Mouse (Mus musculus): ENCODE results near the gene Fchsd2. TPM values are rescaled to one million over a fixed set of nuclear protein-coding genes. Genes with fewer than 3 reads are reported as not detected.
A peak's percentile ranks its signal among the peaks of the same experiment; 100 is the strongest.

Fchsd2 gene
- 14.2 and 14.4 TPM in 2 replicates for polyA plus RNA-seq (2014; fragmentation: Nextera tagmentation; extraction: Ambion mirVana)

DNA sequence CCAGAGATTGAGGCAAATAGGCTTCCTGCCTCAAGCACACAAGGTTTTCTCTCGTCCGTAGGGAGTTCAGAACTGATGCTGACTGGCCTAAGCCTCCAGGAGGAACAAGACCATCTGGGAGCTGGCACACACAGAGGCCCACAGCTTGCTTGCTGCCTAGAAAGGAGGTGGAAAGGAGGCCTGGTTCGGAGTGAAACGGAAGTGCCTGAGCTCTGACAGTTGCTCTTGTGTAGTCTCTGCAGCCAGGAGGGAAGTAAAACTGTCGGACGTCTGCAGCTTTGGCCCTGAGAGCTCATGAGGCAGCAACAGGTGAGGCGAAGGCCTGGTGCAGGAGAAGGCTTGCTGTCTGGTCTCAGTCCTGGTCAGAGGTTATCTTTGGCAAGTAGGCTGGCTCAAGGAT lies at the start of gene Fchsd2:
Gene Fchsd2, plus strand, starts transcription at position 246 of the 400 bp plus-strand sequence.
- no peak within 1 kb of the TSS for H3K4me2 ChIP-seq
- H3K4me3 ChIP-seq (ENCODE audit: low read depth, low read length), result no peak within 1 kb of the TSS
- DNase-seq (ENCODE audit: low spot score) (no peak), ATAC-seq (replicated peaks; ENCODE audit: low FRiP score) (no peak)
- no peak within 1 kb of the TSS for H3K27ac ChIP-seq (ENCODE audit: low read depth, low read length)
- no peak within 1 kb of the TSS for H3K9ac ChIP-seq (ENCODE audit: low read depth, low read length)
- no peaks in the 10 kb centered on the region for H3K27me3 ChIP-seq (replicated peaks; ENCODE audit: control insufficient read depth, insufficient read depth, low read length)
- H3K9me3 ChIP-seq (ENCODE audit: control insufficient read depth, low read length), result no peaks in the 10 kb centered on the region
- WGBS, result 40% methylated on average over 7 of the region's 7 CpGs
- peaks cover 31% of the 10 kb centered on the region for H3K4me1 ChIP-seq (replicated peaks; ENCODE audit: control insufficient read depth, insufficient read depth, low read length)
- H3K36me3 ChIP-seq (ENCODE audit: control insufficient read depth, insufficient read depth, low read length), result no peaks in the 10 kb centered on the region

DNA sequence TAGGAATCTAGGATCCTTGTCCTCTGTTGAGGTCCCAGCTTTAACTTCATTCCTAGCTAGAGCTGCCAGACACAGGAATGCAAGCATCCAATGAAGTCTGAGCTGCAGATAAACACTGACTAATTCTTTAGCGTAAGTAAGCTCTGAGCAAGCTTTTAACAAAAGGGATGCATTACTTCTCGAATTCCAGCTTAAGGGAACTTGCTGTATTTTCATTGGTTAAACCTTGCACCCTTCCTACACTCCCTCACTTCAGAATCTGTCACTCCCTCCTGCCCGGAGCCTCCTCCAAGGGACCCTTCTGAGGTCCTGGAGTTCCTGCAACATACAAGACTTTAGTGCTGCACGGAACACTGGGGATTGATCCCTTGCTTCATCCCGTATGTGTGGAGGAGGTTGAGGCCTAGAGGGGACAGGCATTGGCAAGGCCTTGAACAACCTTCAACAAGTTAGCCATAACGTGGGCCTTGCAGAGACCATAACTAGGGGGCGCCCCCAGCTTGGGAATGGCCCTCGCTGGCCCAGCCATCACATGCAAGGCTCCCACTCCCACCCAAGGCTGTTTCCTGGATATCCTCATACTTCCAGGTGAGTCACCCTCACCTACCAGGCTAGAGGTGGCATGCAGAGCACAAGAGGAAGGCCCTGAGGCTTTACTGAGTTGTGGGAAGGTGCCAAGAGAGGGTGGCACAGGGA lies 48.7 kb upstream of the Fchsd2 start:
- DNase-seq (ENCODE audit: low spot score) (no peak), ATAC-seq (replicated peaks; ENCODE audit: low FRiP score) (no peak)
- H3K27me3 ChIP-seq (replicated peaks; ENCODE audit: control insufficient read depth, insufficient read depth, low read length), result no peaks in the 10 kb centered on the region
- no peaks in the 10 kb centered on the region for H3K36me3 ChIP-seq (ENCODE audit: control insufficient read depth, insufficient read depth, low read length)
- H3K4me2 ChIP-seq, result no peak overlapping the region
- H3K27ac ChIP-seq (ENCODE audit: low read depth, low read length), result no peak overlapping the region
- no peak overlapping the region for H3K9ac ChIP-seq (ENCODE audit: low read depth, low read length)
- H3K4me1 ChIP-seq (replicated peaks; ENCODE audit: control insufficient read depth, insufficient read depth, low read length), result peaks cover 11% of the 10 kb centered on the region
- no peaks in the 10 kb centered on the region for H3K9me3 ChIP-seq (ENCODE audit: control insufficient read depth, low read length)
- WGBS, result 62% methylated on average over 8 of the region's 8 CpGs
- H3K4me3 ChIP-seq (ENCODE audit: low read depth, low read length), result no peak overlapping the region

DNA sequence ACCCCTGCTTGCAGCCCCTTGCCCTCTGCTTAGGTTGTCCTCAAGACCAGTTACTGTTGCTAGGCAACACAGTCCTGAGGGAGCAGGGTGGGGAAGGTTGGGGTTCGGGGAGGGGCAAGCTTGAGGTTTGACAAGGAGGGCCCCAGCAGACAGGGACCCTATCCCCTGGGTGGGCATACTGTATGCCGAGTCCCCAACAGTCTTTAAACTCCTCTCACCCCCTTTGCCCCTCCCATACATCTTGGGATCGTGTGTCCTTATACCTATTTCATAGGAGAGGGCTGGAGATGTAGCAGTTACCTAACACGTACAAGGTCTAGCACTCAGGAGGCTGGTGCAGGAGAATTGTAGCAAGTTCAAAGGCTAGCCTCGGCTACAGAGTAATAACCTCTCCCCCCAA lies 44.4 kb upstream of the Fchsd2 start:
- DNase-seq (ENCODE audit: low spot score), result no peak
- 70% methylated on average over 5 of the region's 5 CpGs for WGBS
- Histone ChIP-seq H3K9me3 (ENCODE audit: control insufficient read depth, low read length) (no peaks in the 10 kb centered on the region), H3K36me3 (ENCODE audit: control insufficient read depth, insufficient read depth, low read length) (no peaks in the 10 kb centered on the region), H3K9ac (ENCODE audit: low read depth, low read length) (no peak overlapping the region), H3K4me2 (no peak overlapping the region), H3K4me1 (replicated peaks; ENCODE audit: control insufficient read depth, insufficient read depth, low read length) (no peaks in the 10 kb centered on the region; the same call in 1 of the 2 replicates), H3K4me3 (ENCODE audit: low read depth, low read length) (no peak overlapping the region), H3K27ac (ENCODE audit: low read depth, low read length) (no peak overlapping the region), H3K27me3 (replicated peaks; ENCODE audit: control insufficient read depth, insufficient read depth, low read length) (no peaks in the 10 kb centered on the region)
- no peak; the same call in 1 of the 2 replicates for ATAC-seq (replicated peaks; ENCODE audit: low FRiP score)

DNA sequence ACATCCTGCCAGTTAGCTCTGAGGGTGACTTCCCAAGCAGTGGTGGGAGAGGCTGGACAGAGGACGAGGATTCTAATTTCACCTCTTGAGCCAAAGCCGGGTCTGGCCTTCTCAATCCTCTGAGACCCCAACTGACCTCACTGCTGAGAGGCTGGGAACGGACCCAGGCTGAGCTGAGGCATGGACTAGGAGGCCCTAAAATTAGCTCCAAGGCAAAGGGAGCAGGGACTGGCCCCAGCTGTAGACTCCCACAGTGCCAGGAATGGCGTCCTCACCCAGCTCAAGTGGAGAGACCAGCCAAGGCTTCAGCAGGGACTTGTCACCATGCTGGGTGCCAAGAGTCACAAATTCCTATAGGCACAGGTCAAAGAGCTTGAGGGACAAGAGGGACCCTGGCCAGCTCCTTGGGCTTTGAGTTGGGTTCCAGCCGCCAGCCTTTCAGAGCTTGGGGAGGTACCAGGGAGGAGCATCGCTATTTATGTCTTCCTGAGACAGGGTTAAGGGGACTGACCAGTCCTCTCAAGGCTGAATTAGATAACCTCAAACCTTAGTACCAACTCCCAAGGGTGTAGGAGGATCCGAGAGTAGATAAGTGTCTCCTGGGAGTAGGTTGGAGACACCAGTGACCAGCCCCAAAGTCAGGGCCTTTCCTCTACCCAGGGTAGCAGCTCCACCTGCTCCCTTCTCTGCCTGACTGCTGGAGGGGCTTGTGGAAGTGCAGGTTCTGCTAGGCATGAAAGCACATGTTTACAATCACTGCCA lies 43.2 kb upstream of the Fchsd2 start:
- no peaks in the 10 kb centered on the region for H3K9me3 ChIP-seq (ENCODE audit: control insufficient read depth, low read length)
- DNase-seq (ENCODE audit: low spot score) (no peak), ATAC-seq (replicated peaks; ENCODE audit: low FRiP score) (no peak)
- H3K4me1 ChIP-seq (replicated peaks; ENCODE audit: control insufficient read depth, insufficient read depth, low read length), result no peaks in the 10 kb centered on the region; the same call in 1 of the 2 replicates
- 71% methylated on average over 7 of the region's 7 CpGs for WGBS
- H3K4me2 ChIP-seq, result no peak overlapping the region
- no peak overlapping the region for H3K9ac ChIP-seq (ENCODE audit: low read depth, low read length)
- H3K4me3 ChIP-seq (ENCODE audit: low read depth, low read length), result no peak overlapping the region
- no peak overlapping the region for H3K27ac ChIP-seq (ENCODE audit: low read depth, low read length)
- H3K27me3 ChIP-seq (replicated peaks; ENCODE audit: control insufficient read depth, insufficient read depth, low read length), result no peaks in the 10 kb centered on the region
- no peaks in the 10 kb centered on the region for H3K36me3 ChIP-seq (ENCODE audit: control insufficient read depth, insufficient read depth, low read length)

- ATAC-seq (replicated peaks; ENCODE audit: low FRiP score) (no peak), DNase-seq (ENCODE audit: low spot score) (no peak)
- H3K9me3 ChIP-seq (ENCODE audit: control insufficient read depth, low read length), result no peaks in the 10 kb centered on the region
- no peaks in the 10 kb centered on the region for H3K27me3 ChIP-seq (replicated peaks; ENCODE audit: control insufficient read depth, insufficient read depth, low read length)
- H3K4me3 ChIP-seq (ENCODE audit: low read depth, low read length), result no peak overlapping the region
- H3K36me3 ChIP-seq (ENCODE audit: control insufficient read depth, insufficient read depth, low read length), result no peaks in the 10 kb centered on the region
- H3K4me1 ChIP-seq (replicated peaks; ENCODE audit: control insufficient read depth, insufficient read depth, low read length), result no peaks in the 10 kb centered on the region; the same call in 1 of the 2 replicates
- no peak overlapping the region for H3K4me2 ChIP-seq
- 48% methylated on average over 13 of the region's 13 CpGs for WGBS
- no peak overlapping the region for H3K9ac ChIP-seq (ENCODE audit: low read depth, low read length)
- H3K27ac ChIP-seq (ENCODE audit: low read depth, low read length), result no peak overlapping the region
These were observed 41.7 kb upstream of the Fchsd2 start for GRCm38 (mm10) chr7:101050724-101051550.

- H3K36me3 ChIP-seq (ENCODE audit: control insufficient read depth, insufficient read depth, low read length), result no peaks in the 10 kb centered on the region
- no peak overlapping the region for H3K4me2 ChIP-seq
- H3K9ac ChIP-seq (ENCODE audit: low read depth, low read length), result no peak overlapping the region
- no peaks in the 10 kb centered on the region for H3K9me3 ChIP-seq (ENCODE audit: control insufficient read depth, low read length)
- H3K27ac ChIP-seq (ENCODE audit: low read depth, low read length), result no peak overlapping the region
- H3K4me3 ChIP-seq (ENCODE audit: low read depth, low read length), result no peak overlapping the region
- H3K4me1 ChIP-seq (replicated peaks; ENCODE audit: control insufficient read depth, insufficient read depth, low read length), result no peaks in the 10 kb centered on the region; the same call in 1 of the 2 replicates
- ATAC-seq (replicated peaks; ENCODE audit: low FRiP score) (0 out of 2 replicates have a peak, but pooled peaks have one; percentile 29), DNase-seq (ENCODE audit: low spot score) (no peak)
- 20% methylated on average over 11 of the region's 11 CpGs for WGBS
- no peaks in the 10 kb centered on the region for H3K27me3 ChIP-seq (replicated peaks; ENCODE audit: control insufficient read depth, insufficient read depth, low read length)
These were observed 41.0 kb upstream of the Fchsd2 start for GRCm38 (mm10) chr7:101051551-101052221.

- H3K4me1 ChIP-seq (replicated peaks; ENCODE audit: control insufficient read depth, insufficient read depth, low read length), result no peaks in the 10 kb centered on the region; the same call in 1 of the 2 replicates
- H3K9ac ChIP-seq (ENCODE audit: low read depth, low read length), result no peak overlapping the region
- WGBS, result 64% methylated on average over 2 of the region's 2 CpGs
- ATAC-seq (replicated peaks; ENCODE audit: low FRiP score) (no peak), DNase-seq (ENCODE audit: low spot score) (no peak)
- H3K4me2 ChIP-seq, result no peak overlapping the region
- no peaks in the 10 kb centered on the region for H3K27me3 ChIP-seq (replicated peaks; ENCODE audit: control insufficient read depth, insufficient read depth, low read length)
- no peaks in the 10 kb centered on the region for H3K9me3 ChIP-seq (ENCODE audit: control insufficient read depth, low read length)
- no peaks in the 10 kb centered on the region for H3K36me3 ChIP-seq (ENCODE audit: control insufficient read depth, insufficient read depth, low read length)
- H3K27ac ChIP-seq (ENCODE audit: low read depth, low read length), result no peak overlapping the region
- H3K4me3 ChIP-seq (ENCODE audit: low read depth, low read length), result no peak overlapping the region
These were observed 39.5 kb upstream of the Fchsd2 start for GRCm38 (mm10) chr7:101053136-101053535.

- no peaks in the 10 kb centered on the region for H3K9me3 ChIP-seq (ENCODE audit: control insufficient read depth, low read length)
These were observed 35.4 kb upstream of the Fchsd2 start for GRCm38 (mm10) chr7:101057309-101057708.

More at GRCm38 (mm10) chr7:101057309-101057708, 35.4 kb upstream of the Fchsd2 start:
- Histone ChIP-seq H3K4me3 (ENCODE audit: low read depth, low read length) (no peak overlapping the region), H3K9ac (ENCODE audit: low read depth, low read length) (no peak overlapping the region), H3K4me1 (replicated peaks; ENCODE audit: control insufficient read depth, insufficient read depth, low read length) (no peaks in the 10 kb centered on the region), H3K4me2 (no peak overlapping the region), H3K27me3 (replicated peaks; ENCODE audit: control insufficient read depth, insufficient read depth, low read length) (no peaks in the 10 kb centered on the region), H3K36me3 (ENCODE audit: control insufficient read depth, insufficient read depth, low read length) (no peaks in the 10 kb centered on the region), H3K27ac (ENCODE audit: low read depth, low read length) (no peak overlapping the region)
- 79% methylated on average over 4 of the region's 4 CpGs for WGBS
- DNase-seq (ENCODE audit: low spot score) (no peak), ATAC-seq (replicated peaks; ENCODE audit: low FRiP score) (no peak)
